Mouse (Mus musculus) G1E (cell line): ENCODE results near the gene 1190005I06Rik.

ENCODE experiments used
- CTCF ChIP-seq: IDR thresholded peaks from 2 replicates; pipeline ENCODE4 v1.5.1; 2012; ENCODE audit warnings: low read depth, low read length, inconsistent platforms, mixed read lengths
- GATA1 ChIP-seq: IDR thresholded peaks from 2 replicates; pipeline ENCODE4 v1.6.1; 2012; ENCODE audit warnings: borderline replicate concordance, low read length, inconsistent platforms, mixed read lengths
- POLR2AphosphoS5 ChIP-seq: IDR thresholded peaks from 2 replicates; pipeline ENCODE4 v1.6.1; 2012; ENCODE audit warnings: low read depth, low read length, inconsistent platforms; ENCODE audit not compliant: insufficient replicate concordance
- TAL1 ChIP-seq: conservative IDR thresholded peaks from 2 replicates; pipeline ENCODE4 v1.6.1; 2012; ENCODE audit warnings: low read depth, low read length, inconsistent platforms, mixed read lengths

DNA sequence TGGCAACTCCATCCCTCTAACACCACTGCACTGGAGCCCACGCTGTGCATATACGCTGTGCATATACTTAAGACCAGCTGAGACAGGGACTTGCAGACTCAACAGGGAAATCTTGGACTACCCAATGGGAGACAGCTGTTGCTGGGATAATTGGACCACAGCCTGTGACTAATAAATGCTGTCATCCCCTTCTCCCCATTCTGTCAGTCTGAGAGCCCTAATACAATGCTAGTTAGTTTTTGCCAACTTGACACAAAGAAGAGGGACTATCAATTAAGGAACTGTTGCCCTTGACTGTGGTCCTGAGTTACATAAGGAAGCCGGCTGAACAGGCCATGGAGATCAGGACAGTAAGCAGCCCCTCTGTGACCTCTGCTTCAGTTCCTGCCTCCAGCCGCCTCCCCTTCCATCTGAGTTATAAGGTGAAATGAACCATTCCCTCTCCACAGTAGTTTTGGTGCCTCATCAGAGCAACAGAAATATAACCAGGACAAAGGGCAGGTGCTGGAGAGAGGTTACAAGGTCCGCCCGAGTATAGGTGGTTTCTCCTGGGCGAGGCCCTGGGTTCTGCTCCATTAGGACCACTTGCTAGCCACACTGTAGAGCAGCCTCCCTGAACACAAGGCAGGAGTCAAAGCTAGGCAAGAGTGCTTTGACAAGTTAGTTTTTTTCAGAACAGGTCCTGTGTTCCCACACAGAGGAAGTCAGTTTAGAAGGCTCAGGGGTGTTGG, 9.1 kb upstream of the 1190005I06Rik start:
- no peak for TF ChIP-seq CTCF
- no peak for TF ChIP-seq TAL1
- TF ChIP-seq POLR2AphosphoS5 = no peak
- TF ChIP-seq GATA1 = no peak
